8 mouse cellular contexts compared by ENCODE assay signal in the genomic region with DNA sequence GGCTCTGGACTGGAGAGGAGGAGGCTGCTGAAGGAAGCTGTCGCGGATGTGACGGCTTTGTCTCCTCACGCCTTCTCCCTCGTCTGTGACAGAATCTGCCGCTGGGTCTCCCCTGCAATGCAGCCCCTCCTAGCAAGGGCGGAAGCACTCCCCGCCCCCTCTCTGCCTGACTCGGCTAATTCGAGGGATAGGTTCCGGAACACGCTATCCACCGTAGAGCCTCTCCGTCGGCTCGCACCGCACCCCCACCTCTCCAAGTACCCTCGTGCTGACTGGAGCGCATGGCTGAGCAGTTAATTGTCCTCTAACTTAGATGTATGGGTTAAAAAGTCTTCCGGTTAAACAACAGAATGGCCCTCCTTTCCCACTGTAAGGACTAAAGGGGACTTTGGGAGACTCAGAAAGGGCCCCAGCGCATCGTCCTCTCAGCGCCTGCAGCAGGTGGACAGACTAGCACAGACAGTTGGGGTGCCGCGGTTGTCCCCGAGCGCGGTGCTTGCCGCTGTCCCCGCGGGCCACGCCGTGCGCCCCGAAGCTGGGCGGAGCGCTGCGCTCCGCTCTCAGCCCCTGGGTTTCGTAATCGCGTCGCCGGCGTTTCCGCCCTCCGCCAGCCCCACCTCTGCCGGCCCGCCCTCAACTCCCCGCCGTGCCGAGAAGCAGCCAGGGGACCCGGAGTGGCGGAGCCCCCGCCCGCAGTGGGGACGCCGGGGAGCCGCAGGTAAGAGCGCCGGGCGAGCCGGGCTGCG. TPM values are rescaled to one million over a fixed set of nuclear protein-coding genes. Genes with fewer than 3 reads are reported as not detected.
DNase-seq lines count a peak whose midpoint lies in the region; ATAC-seq and TF ChIP-seq lines count a peak whose summit lies in the region.

A gene (plus strand): TSS at position 585 of the 746 bp plus-strand sequence.

- peaks cover 14% of the 10 kb centered on the region for H3K36me3 ChIP-seq in ES-E14 (ENCODE audit: control insufficient read depth, insufficient read depth, low read length, poor library complexity, severe bottlenecking)
- H3K36me3 ChIP-seq in forebrain, embryonic 16.5 days (ENCODE audit: control insufficient read depth, insufficient read depth), result peaks cover 22% of the 10 kb centered on the region
- peaks cover 37% of the 10 kb centered on the region for H3K36me3 ChIP-seq in neural tube, embryonic 15.5 days

- H3K9ac ChIP-seq in ES-E14 (ENCODE audit: insufficient read depth, low read depth, low read length, poor library complexity, severe bottlenecking), result peak within 1 kb of the TSS; percentile 85
- H3K9ac ChIP-seq in forebrain, embryonic 16.5 days (replicated peaks; ENCODE audit: low read depth, low read length), result peak within 1 kb of the TSS; percentile 91
- peak within 1 kb of the TSS; percentile 83 for H3K9ac ChIP-seq in neural tube, embryonic 15.5 days (replicated peaks)

- H3K27me3 ChIP-seq in forebrain, embryonic 16.5 days (replicated peaks; ENCODE audit: control insufficient read depth, insufficient read depth, low read length), result no peaks in the 10 kb centered on the region
- no peaks in the 10 kb centered on the region for H3K27me3 ChIP-seq in neural tube, embryonic 15.5 days (replicated peaks)

- no peaks in the 10 kb centered on the region for H3K9me3 ChIP-seq in ES-E14 (ENCODE audit: control insufficient read depth, insufficient read depth, low read depth, low read length)
- no peaks in the 10 kb centered on the region for H3K9me3 ChIP-seq in forebrain, embryonic 16.5 days (ENCODE audit: control insufficient read depth, low read length)
- H3K9me3 ChIP-seq in neural tube, embryonic 15.5 days (replicated peaks), result no peaks in the 10 kb centered on the region

- in situ Hi-C loops in ES-E14 (cut with MboI; ENCODE audit: low sequenced_read_pairs in 2 of 2, unreplicated experiment in 2 of 2), result no loop called here

- H3K4me3 ChIP-seq in ES-E14 (ENCODE audit: insufficient read depth in 1 of 2, low read depth in 1 of 2, low read length in 2 of 2, poor library complexity in 1 of 2, severe bottlenecking in 1 of 2), result peak within 1 kb of the TSS; percentile 85 to 96
- H3K4me3 ChIP-seq in forebrain, embryonic 16.5 days (replicated peaks; ENCODE audit: low read length), result peak within 1 kb of the TSS; percentile 84
- H3K4me3 ChIP-seq in neural tube, embryonic 15.5 days (replicated peaks), result peak within 1 kb of the TSS; percentile 80

- peak; percentile 92 for ATAC-seq in forebrain, embryonic 16.5 days
- peak; percentile 93 for ATAC-seq in neural tube, embryonic 15.5 days (ENCODE audit: low FRiP score)

- H3K4me2 ChIP-seq in forebrain, embryonic 16.5 days (ENCODE audit: low read length), result peak within 1 kb of the TSS; percentile 74
- peak within 1 kb of the TSS; percentile 86 for H3K4me2 ChIP-seq in neural tube, embryonic 15.5 days

- no peak for DNase-seq in ES-E14 (ENCODE audit: low read depth, low spot score)
- DNase-seq in cerebellum, adult 11-12 months, result peak; percentile 86
- DNase-seq in heart, postnatal 25 days (ENCODE audit: low spot score), result peak; percentile 83
- DNase-seq in layer of hippocampus, adult 18-20 months (ENCODE audit: low spot score in 2 of 2), result peak; percentile 88 to 91
- peak; percentile 91 to 93 for DNase-seq in lung, adult 18-20 months
- DNase-seq in testis, postnatal 10 days (ENCODE audit: low spot score), result peak; percentile 85

- H3K27ac ChIP-seq in ES-E14 (ENCODE audit: insufficient read depth, low read depth, low read length, poor library complexity, severe bottlenecking), result peak within 1 kb of the TSS; percentile 97
- H3K27ac ChIP-seq in forebrain, embryonic 16.5 days (ENCODE audit: low read length), result peak within 1 kb of the TSS; percentile 98
- H3K27ac ChIP-seq in neural tube, embryonic 15.5 days (replicated peaks), result peak within 1 kb of the TSS; percentile 99

- intact Hi-C loops in heart, postnatal 25 days (cut with DNase I), result loop anchor here (1.0 kb wide), 1 partner anchor 11 kb away; a partner anchor contains a TSS

- WGBS in forebrain, embryonic 16.5 days, result under 1% methylated on average over 59 of the region's 64 CpGs
- under 1% methylated on average over 62 of the region's 64 CpGs for WGBS in neural tube, embryonic 15.5 days

- peaks cover 26 to 27% of the 10 kb centered on the region in 2 experiments for H3K4me1 ChIP-seq in ES-E14 (ENCODE audit: control insufficient read depth in 2 of 2, insufficient read depth in 2 of 2, low read length in 2 of 2, poor library complexity in 1 of 2)
- peaks cover 48% of the 10 kb centered on the region for H3K4me1 ChIP-seq in forebrain, embryonic 16.5 days (replicated peaks; ENCODE audit: control insufficient read depth, insufficient read depth, low read length)
- peaks cover 67% of the 10 kb centered on the region for H3K4me1 ChIP-seq in neural tube, embryonic 15.5 days

TF ChIP-seq in ES-E14, 5 proteins besides CTCF, POLR2A, EP300 and RAD21:
- TF ChIP-seq MAFK (IDR thresholded peaks at IDR 0.05; ENCODE audit: insufficient read depth, low read depth, low read length) (peak; percentile 86), CHD2 (IDR thresholded peaks at IDR 0.05; ENCODE audit: low read depth, low read length) (0 out of 2 replicates have a peak, but pooled peaks have one; percentile 12), ZNF384 (IDR thresholded peaks at IDR 0.05; ENCODE audit: low read depth, low read length) (no peak), HCFC1 (IDR thresholded peaks at IDR 0.05; ENCODE audit: borderline replicate concordance, insufficient read depth, low read length) (0 out of 2 replicates have a peak, but pooled peaks have one; percentile 41)

RNA-seq across cellular contexts. Expression of the gene that starts here (rescaled TPM):
- 43.2 and 51.4 TPM in 2 replicates for total RNA-seq in ES-E14 (2012; rRNA removed)
- polyA plus RNA-seq in forebrain, embryonic 16.5 days (2015; fragmentation: Nextera tagmentation; extraction: Ambion mirVana), result 72.9 and 79.3 TPM in 2 replicates
- total RNA-seq in heart, postnatal 25 days (2021), result 10 to 100 TPM; 19.9 to 26.0 TPM
- 10 to 100 TPM; 72.7 to 72.9 TPM for total RNA-seq in layer of hippocampus, adult 18-20 months (2021)
- polyA plus RNA-seq in neural tube, embryonic 15.5 days (2015; fragmentation: Nextera tagmentation; extraction: Ambion mirVana), result 46.2 and 55.5 TPM in 2 replicates
